Mouse (Mus musculus) intestine, embryonic 15.5 days (tissue): Measurements from ENCODE around the gene Gm49387. TPM values are rescaled to one million over a fixed set of nuclear protein-coding genes. Genes with fewer than 3 reads are reported as not detected.

Source experiments
- ATAC-seq: fragments of 200-750 bp; cut with Nextera tagmentation; 2 replicates; pipeline ENCODE4 v1.8.0; 2017; ENCODE audit warnings: moderate TSS enrichment, moderate library complexity
- H3K27ac ChIP-seq: fragments of 300-500 bp; sonication (generic); 2 replicates; pipeline ENCODE4 v1.5.1; 2015; ENCODE audit warnings: mild to moderate bottlenecking, inconsistent platforms
- H3K27me3 ChIP-seq: fragments of 300-500 bp; sonication (generic); replicated peaks from 2 replicates; pipeline ENCODE4 v1.6.1; 2015; ENCODE audit warnings: inconsistent platforms
- H3K36me3 ChIP-seq: fragments of 300-500 bp; sonication (generic); 2 replicates; pipeline ENCODE4 v1.6.1; 2015; ENCODE audit warnings: inconsistent platforms
- H3K4me1 ChIP-seq: fragments of 300-500 bp; sonication (generic); replicated peaks from 2 replicates; pipeline ENCODE4 v1.6.1; 2015; ENCODE audit warnings: inconsistent platforms
- H3K4me2 ChIP-seq: fragments of 300-500 bp; sonication (generic); replicated peaks from 2 replicates; pipeline ENCODE4 v1.6.1; 2015; ENCODE audit warnings: mild to moderate bottlenecking, inconsistent platforms
- H3K4me3 ChIP-seq: fragments of 300-500 bp; sonication (generic); replicated peaks from 2 replicates; pipeline ENCODE4 v1.5.1; 2015; ENCODE audit warnings: inconsistent platforms
- H3K9ac ChIP-seq: fragments of 300-500 bp; sonication (generic); 2 replicates; pipeline ENCODE4 v1.6.1; 2015; ENCODE audit warnings: inconsistent platforms
- H3K9me3 ChIP-seq: fragments of 300-500 bp; sonication (generic); 2 replicates; pipeline ENCODE4 v1.6.1; 2016; ENCODE audit warnings: inconsistent platforms
- WGBS: fragments of 180-500 bp; shearing (Covaris S2); methylation state at CpG from one replicate; pipeline ENCODE4 v1.1.7; 2015; 5-methylcytosine and 5-hydroxymethylcytosine counted together
- polyA plus RNA-seq: library from polyadenylated mRNA; unstranded; fragments of >200 nt; fragmentation: Nextera tagmentation; extraction: Ambion mirVana; gene quantifications from 2 replicates; pipeline ENCODE4 v1.2.1, GENCODE M21; 2015

Gm49387 gene
- polyA plus RNA-seq, 1 experiment from 2014 or later, result 1.3 TPM

- no peak overlapping the region for H3K27ac ChIP-seq
- H3K9me3 ChIP-seq, result no peaks in the 10 kb centered on the region
- H3K4me2 ChIP-seq, result no peak overlapping the region
- no peaks in the 10 kb centered on the region for H3K36me3 ChIP-seq
- no peaks in the 10 kb centered on the region for H3K27me3 ChIP-seq
- H3K9ac ChIP-seq, result no peak overlapping the region
- 86% methylated on average over 13 of the region's 13 CpGs for WGBS
- H3K4me1 ChIP-seq, result peaks cover 34% of the 10 kb centered on the region
- H3K4me3 ChIP-seq, result no peak overlapping the region
- no peak for ATAC-seq
These were observed 27.6 kb upstream of the Gm49387 start for GRCm38 (mm10) chr14:31668326-31668725.

- Histone ChIP-seq H3K9ac (no peak overlapping the region), H3K27ac (no peak overlapping the region), H3K4me3 (no peak overlapping the region), H3K4me1 (peaks cover 40% of the 10 kb centered on the region), H3K4me2 (no peak overlapping the region), H3K9me3 (no peaks in the 10 kb centered on the region), H3K36me3 (no peaks in the 10 kb centered on the region), H3K27me3 (no peaks in the 10 kb centered on the region)
- 84% methylated on average over 6 of the region's 6 CpGs for WGBS
- ATAC-seq, result no peak
These were observed 27.1 kb upstream of the Gm49387 start for GRCm38 (mm10) chr14:31667741-31668140.

- H3K9ac ChIP-seq, result no peak overlapping the region
- no peak for ATAC-seq
- H3K9me3 ChIP-seq, result no peaks in the 10 kb centered on the region
- H3K4me3 ChIP-seq, result no peak overlapping the region
- H3K4me1 ChIP-seq, result peaks cover 46% of the 10 kb centered on the region
- no peak overlapping the region for H3K4me2 ChIP-seq
- H3K27me3 ChIP-seq, result no peaks in the 10 kb centered on the region
- H3K36me3 ChIP-seq, result no peaks in the 10 kb centered on the region
- no peak overlapping the region for H3K27ac ChIP-seq
- 95% methylated on average over 28 of the region's 28 CpGs for WGBS
These were observed 26.4 kb upstream of the Gm49387 start for GRCm38 (mm10) chr14:31666931-31667705.

- no peak overlapping the region for H3K9ac ChIP-seq
- peak overlapping the region; percentile 19; the same call in 1 of the 2 replicates for H3K4me2 ChIP-seq
- peaks cover 53% of the 10 kb centered on the region for H3K4me1 ChIP-seq
- 57% methylated on average over 4 of the region's 4 CpGs for WGBS
- peak overlapping the region; percentile 48; the same call in 1 of the 2 replicates for H3K27ac ChIP-seq
- H3K27me3 ChIP-seq, result no peaks in the 10 kb centered on the region
- no peaks in the 10 kb centered on the region for H3K9me3 ChIP-seq
- no peaks in the 10 kb centered on the region for H3K36me3 ChIP-seq
- no peak for ATAC-seq
- H3K4me3 ChIP-seq, result no peak overlapping the region
These were observed 24.9 kb upstream of the Gm49387 start for GRCm38 (mm10) chr14:31665566-31665940.

- Histone ChIP-seq H3K9me3 (no peaks in the 10 kb centered on the region), H3K9ac (no peak overlapping the region), H3K27ac (peak overlapping the region; percentile 48), H3K27me3 (no peaks in the 10 kb centered on the region), H3K36me3 (no peaks in the 10 kb centered on the region), H3K4me2 (peak overlapping the region; percentile 19; the same call in 1 of the 2 replicates), H3K4me3 (no peak overlapping the region), H3K4me1 (peaks cover 57% of the 10 kb centered on the region)
- 40% methylated on average over 12 of the region's 12 CpGs for WGBS
- ATAC-seq, result no peak
These were observed 24.4 kb upstream of the Gm49387 start for GRCm38 (mm10) chr14:31664903-31665565.

- no peaks in the 10 kb centered on the region for H3K9me3 ChIP-seq
- H3K4me3 ChIP-seq, result no peak overlapping the region
- no peak for ATAC-seq
- H3K4me1 ChIP-seq, result peaks cover 55% of the 10 kb centered on the region
- no peaks in the 10 kb centered on the region for H3K36me3 ChIP-seq
- no peak overlapping the region for H3K9ac ChIP-seq
- H3K27me3 ChIP-seq, result no peaks in the 10 kb centered on the region
- peak overlapping the region; percentile 48 for H3K27ac ChIP-seq
- H3K4me2 ChIP-seq, result no peak overlapping the region
- WGBS, result 48% methylated on average over 18 of the region's 18 CpGs
These were observed 23.6 kb upstream of the Gm49387 start for GRCm38 (mm10) chr14:31664100-31664902.

- H3K4me3 ChIP-seq, result no peak overlapping the region
- peaks cover 52% of the 10 kb centered on the region for H3K4me1 ChIP-seq
- H3K27me3 ChIP-seq, result no peaks in the 10 kb centered on the region
- WGBS, result 81% methylated on average over 13 of the region's 13 CpGs
- H3K9ac ChIP-seq, result no peak overlapping the region
- H3K27ac ChIP-seq, result peak overlapping the region; percentile 98
- H3K9me3 ChIP-seq, result no peaks in the 10 kb centered on the region
- no peaks in the 10 kb centered on the region for H3K36me3 ChIP-seq
- no peak for ATAC-seq
- no peak overlapping the region for H3K4me2 ChIP-seq
These were observed 22.9 kb upstream of the Gm49387 start for GRCm38 (mm10) chr14:31663376-31664099.

- peak overlapping the region; percentile 98 for H3K27ac ChIP-seq
- peak overlapping the region; percentile 74 for H3K4me2 ChIP-seq
- H3K4me3 ChIP-seq, result peak overlapping the region; percentile 31; the same call in 1 of the 2 replicates
- H3K4me1 ChIP-seq, result peaks cover 52% of the 10 kb centered on the region
- H3K9ac ChIP-seq, result no peak overlapping the region; the same call in 1 of the 2 replicates
- no peaks in the 10 kb centered on the region for H3K27me3 ChIP-seq
- H3K36me3 ChIP-seq, result no peaks in the 10 kb centered on the region
- no peaks in the 10 kb centered on the region for H3K9me3 ChIP-seq
- WGBS, result 26% methylated on average over 9 of the region's 9 CpGs
- ATAC-seq, result peak; percentile 54
These were observed 22.0 kb upstream of the Gm49387 start for GRCm38 (mm10) chr14:31662555-31663211.

- Histone ChIP-seq H3K4me3 (peak overlapping the region; percentile 31), H3K9ac (peak overlapping the region; percentile 41), H3K9me3 (no peaks in the 10 kb centered on the region), H3K36me3 (no peaks in the 10 kb centered on the region), H3K4me2 (peak overlapping the region; percentile 74), H3K27ac (peak overlapping the region; percentile 98), H3K4me1 (peaks cover 56% of the 10 kb centered on the region), H3K27me3 (no peaks in the 10 kb centered on the region)
- WGBS, result 2% methylated on average over 44 of the region's 44 CpGs
- ATAC-seq, result peak; percentile 93
These were observed 21.2 kb upstream of the Gm49387 start for GRCm38 (mm10) chr14:31661671-31662554.

- no peaks in the 10 kb centered on the region for H3K36me3 ChIP-seq
- no peak for ATAC-seq
- no peak overlapping the region for H3K4me3 ChIP-seq
- no peaks in the 10 kb centered on the region for H3K9me3 ChIP-seq
- H3K27me3 ChIP-seq, result no peaks in the 10 kb centered on the region
- peak overlapping the region; percentile 98 for H3K27ac ChIP-seq
- peaks cover 52% of the 10 kb centered on the region for H3K4me1 ChIP-seq
- 66% methylated on average over 7 of the region's 7 CpGs for WGBS
- H3K4me2 ChIP-seq, result no peak overlapping the region
- H3K9ac ChIP-seq, result no peak overlapping the region
These were observed 19.8 kb upstream of the Gm49387 start for GRCm38 (mm10) chr14:31660312-31661093.
